Mouse (Mus musculus) embryonic facial prominence, embryonic 10.5 days (tissue): ENCODE measurements around the gene Cyp2j5. TPM values are rescaled to one million over a fixed set of nuclear protein-coding genes. Genes with fewer than 3 reads are reported as not detected.
"Not testable (repeated sequence)": the region's sequence is repeated elsewhere in the genome, so short reads cannot be mapped to it uniquely, and the experiment has no call there.

Experiments
- DNase-seq: peaks from one replicate; pipeline ENCODE4 v3.0.0-alpha.2; 2017; ENCODE audit warnings: low spot score
- H3K27ac ChIP-seq: fragments of 300-500 bp; sonication (generic); replicated peaks from 2 replicates; pipeline ENCODE4 v1.5.1; 2016; ENCODE audit warnings: mild to moderate bottlenecking
- H3K27me3 ChIP-seq: fragments of 300-500 bp; sonication (generic); replicated peaks from 2 replicates; pipeline ENCODE4 v1.6.1; 2016; ENCODE audit warnings: low read depth, mild to moderate bottlenecking; ENCODE audit not compliant: poor library complexity, severe bottlenecking
- H3K36me3 ChIP-seq: fragments of 300-500 bp; sonication (generic); replicated peaks from 2 replicates; pipeline ENCODE4 v1.6.1; 2016; ENCODE audit warnings: mild to moderate bottlenecking, moderate library complexity
- H3K4me1 ChIP-seq: fragments of 300-500 bp; sonication (generic); 2 replicates; pipeline ENCODE4 v1.6.1; 2016
- H3K4me3 ChIP-seq: fragments of 300-500 bp; sonication (generic); 2 replicates; pipeline ENCODE4 v1.5.1; 2016; ENCODE audit warnings: mild to moderate bottlenecking, moderate library complexity
- H3K9me3 ChIP-seq: fragments of 300-500 bp; sonication (generic); 2 replicates; pipeline ENCODE4 v1.6.1; 2016; ENCODE audit warnings: mild to moderate bottlenecking
- WGBS: fragments of 180-500 bp; shearing (Covaris S2); methylation state at CpG from one replicate; pipeline ENCODE4 v1.1.7; 2016; 5-methylcytosine and 5-hydroxymethylcytosine counted together
- polyA plus RNA-seq: library from polyadenylated mRNA; unstranded; fragments of >200 nt; fragmentation: Nextera tagmentation; extraction: Ambion mirVana; gene quantifications from 2 replicates; pipeline ENCODE4 v1.2.1, GENCODE M21; 2016

Gene Cyp2j5
- polyA plus RNA-seq, 1 experiment from 2014 or later, result not detected

GRCm38 (mm10) chr4:96591791-96592150 lies 72.2 kb downstream of the Cyp2j5 start:
- 40% methylated on average over 4 of the region's 4 CpGs for WGBS
- H3K9me3 ChIP-seq, result no peaks in the 10 kb centered on the region
- DNase-seq, result no peak
- H3K27me3 ChIP-seq, result no peaks in the 10 kb centered on the region
- H3K27ac ChIP-seq, result no peak overlapping the region
- H3K4me3 ChIP-seq, result peak overlapping the region; percentile 55
- no peaks in the 10 kb centered on the region for H3K36me3 ChIP-seq
- peaks cover 10% of the 10 kb centered on the region for H3K4me1 ChIP-seq

- peak within 1 kb of the TSS; percentile 55 for H3K4me3 ChIP-seq
- no peaks in the 10 kb centered on the region for H3K36me3 ChIP-seq
- 7% methylated on average over 18 of the region's 18 CpGs for WGBS
- H3K9me3 ChIP-seq, result no peaks in the 10 kb centered on the region
- H3K27ac ChIP-seq, result peak within 1 kb of the TSS; percentile 66
- H3K4me1 ChIP-seq, result peaks cover 10% of the 10 kb centered on the region
- H3K27me3 ChIP-seq, result no peaks in the 10 kb centered on the region
- peak; percentile 43 for DNase-seq
Measured at GRCm38 (mm10) chr4:96590911-96591790, 72.8 kb downstream of the Cyp2j5 start, which contains the start of gene Cyp2j9. Gene Cyp2j9 (minus strand): TSS chr4:96591578.

- Histone ChIP-seq H3K36me3 (no peaks in the 10 kb centered on the region), H3K27me3 (no peaks in the 10 kb centered on the region), H3K4me3 (no peak overlapping the region), H3K27ac (no peak overlapping the region), H3K4me1 (no peaks in the 10 kb centered on the region), H3K9me3 (no peaks in the 10 kb centered on the region)
- no peak for DNase-seq
- WGBS, result 70% methylated on average over 1 of the region's 1 CpGs
Measured at GRCm38 (mm10) chr4:96581425-96582088, 82.4 kb downstream of the Cyp2j5 start.

GRCm38 (mm10) chr4:96580351-96580750 lies 83.6 kb downstream of the Cyp2j5 start:
- H3K36me3 ChIP-seq, H3K4me1 ChIP-seq, H3K4me3 ChIP-seq, H3K9me3 ChIP-seq, H3K27me3 ChIP-seq, H3K27ac ChIP-seq, DNase-seq: not testable (repeated sequence)
- WGBS, result 45% methylated on average over 6 of the region's 6 CpGs

Other genes with a start within 250 kb of the Cyp2j5 start
- gene Cyp2j8, start 156.8 kb downstream of the Cyp2j5 start, polyA plus RNA-seq, result not detected in 2 replicates
- gene Cyp2j6, start 110.5 kb downstream of the Cyp2j5 start, polyA plus RNA-seq, result 4.4 and 5.2 TPM in 2 replicates
- 0.72 and 1.0 TPM in 2 replicates for gene Cyp2j9, start 72.6 kb downstream of the Cyp2j5 start, polyA plus RNA-seq
- gene Gm12695, start 121.0 kb upstream of the Cyp2j5 start, polyA plus RNA-seq, result not detected in 2 replicates